Mouse (Mus musculus) CD4-positive helper T cell, adult 2 months (primary cell): ENCODE measurements around the gene Hyal1.
A peak's percentile ranks its signal among the peaks of the same experiment; 100 is the strongest.

Experiments
- DNase-seq: peaks from one replicate; pipeline ENCODE4 v3.0.0-alpha.2; 2012; ENCODE audit warnings: low read depth, missing footprints, low spot score

Hyal1 gene

DNA sequence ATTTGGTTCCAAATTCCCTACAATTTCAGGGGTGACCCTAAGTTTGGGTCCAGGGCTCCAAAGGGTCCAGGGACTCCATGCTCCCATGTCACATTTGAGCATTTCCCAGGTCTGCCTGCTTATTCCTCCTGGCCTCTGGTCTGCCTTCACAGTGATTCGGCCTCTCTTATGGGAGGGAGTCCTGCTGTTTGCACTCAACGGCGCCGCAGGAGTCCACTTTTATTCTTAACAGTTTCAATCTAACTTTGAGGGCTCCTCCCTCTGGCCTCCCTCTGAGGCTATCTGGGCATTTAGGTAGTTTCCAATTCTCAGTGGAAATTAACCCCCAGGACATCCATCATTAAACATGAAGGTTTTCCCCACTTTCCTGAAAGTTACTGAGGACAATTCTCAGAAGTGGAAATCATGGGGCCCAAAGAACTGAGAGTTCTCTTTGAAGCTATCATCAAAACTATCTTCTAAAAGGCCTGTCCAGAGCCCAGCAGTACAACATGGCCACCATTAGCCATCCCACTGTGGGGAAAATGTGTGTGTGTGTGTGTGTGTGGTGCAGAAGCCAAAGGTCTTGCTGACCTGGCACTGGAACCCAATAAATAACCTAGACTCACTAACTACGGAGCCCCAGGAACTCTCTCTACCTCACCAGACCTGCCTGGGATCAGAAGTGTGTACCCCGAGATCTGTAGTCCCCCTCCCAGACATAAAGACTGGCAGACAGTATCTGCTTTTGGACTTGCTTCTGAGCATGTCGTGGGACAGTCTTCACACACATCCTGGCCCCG lies 17.7 kb downstream of the Hyal1 start:
- no peak for DNase-seq

DNA sequence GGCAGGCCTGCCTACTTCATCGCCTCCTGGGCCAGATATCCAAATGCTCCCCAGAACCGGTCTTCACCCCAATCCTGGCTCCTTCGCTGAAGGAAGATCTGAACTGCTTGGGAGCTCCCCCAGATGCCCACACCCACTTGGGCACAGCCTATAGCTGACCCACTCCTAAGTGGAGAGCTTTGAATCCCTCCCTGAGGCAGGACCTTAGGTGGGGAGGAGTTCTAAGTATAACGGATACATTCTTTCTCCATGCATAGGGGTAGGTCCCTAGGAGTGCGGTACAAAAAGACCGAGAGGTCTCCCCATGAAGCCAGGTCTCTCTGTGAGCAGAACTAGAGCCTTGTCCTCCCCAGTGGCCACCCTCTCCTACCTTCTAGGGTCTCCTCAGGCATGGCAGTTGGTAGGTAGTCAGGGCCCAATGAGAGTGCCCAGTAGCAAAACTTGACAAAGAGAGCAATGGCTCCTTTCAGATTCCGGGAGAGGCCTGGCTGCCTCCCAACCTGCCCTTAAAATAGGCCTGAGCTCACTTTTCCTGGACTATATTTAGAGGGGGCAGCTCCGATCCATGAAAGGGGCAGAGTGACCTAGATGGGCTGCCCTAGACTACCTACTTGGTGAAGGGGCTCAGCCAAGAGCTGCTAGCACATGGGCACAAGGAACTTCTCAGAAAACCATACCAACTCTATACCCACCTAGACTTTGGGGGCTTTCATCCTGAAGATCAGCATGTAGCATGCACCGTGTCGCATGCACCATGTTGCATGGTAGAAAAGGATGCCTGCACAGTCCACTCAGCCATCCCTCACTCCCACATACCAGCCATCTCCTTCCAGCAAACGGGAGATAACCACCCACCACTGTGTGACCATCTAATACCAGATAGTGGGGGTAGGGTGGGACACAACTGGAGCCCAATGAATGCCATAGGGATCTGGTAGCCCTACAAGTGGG lies 20.2 kb downstream of the Hyal1 start:
- DNase-seq = no peak

DNA sequence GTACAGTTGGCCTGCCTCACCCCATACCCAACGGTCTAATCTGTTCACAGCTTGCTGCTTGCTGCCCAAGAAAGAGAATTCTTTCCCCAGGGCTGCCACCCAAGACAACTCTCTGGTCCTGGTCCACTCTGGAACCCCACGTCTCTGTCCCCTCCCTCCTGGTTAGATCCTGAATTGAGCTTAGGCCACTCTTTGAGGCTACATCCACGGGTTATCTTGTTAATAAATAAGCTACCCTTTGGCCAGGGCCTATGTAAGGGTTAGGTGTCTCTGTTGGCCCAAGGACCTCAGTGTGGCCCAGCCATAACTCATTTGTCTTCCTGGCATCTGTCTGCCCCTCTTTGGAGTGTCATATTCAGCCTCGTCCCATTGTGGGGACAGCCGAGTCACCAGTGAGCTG lies 21.7 kb downstream of the Hyal1 start:
- DNase-seq = no peak

DNA sequence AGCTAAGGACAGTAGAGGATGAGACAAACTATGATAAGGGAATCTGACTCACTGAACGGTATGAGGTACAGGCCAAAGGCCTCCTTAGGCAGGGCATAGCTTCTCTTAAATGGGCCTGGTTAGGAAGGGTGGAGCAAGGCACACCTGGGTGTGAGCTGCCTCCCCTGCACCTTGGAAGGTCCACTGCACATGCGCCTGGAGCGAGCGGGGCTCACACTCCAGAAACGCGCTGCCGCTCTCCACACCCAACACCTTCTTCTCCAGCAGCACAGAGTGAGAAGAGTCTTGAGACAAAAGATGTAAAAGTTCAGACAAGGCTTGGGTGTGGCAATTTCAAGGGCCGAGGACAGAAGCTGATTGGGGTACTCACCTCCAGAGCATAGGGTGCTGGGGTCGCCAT lies 22.7 kb downstream of the Hyal1 start:
- no peak for DNase-seq

DNA sequence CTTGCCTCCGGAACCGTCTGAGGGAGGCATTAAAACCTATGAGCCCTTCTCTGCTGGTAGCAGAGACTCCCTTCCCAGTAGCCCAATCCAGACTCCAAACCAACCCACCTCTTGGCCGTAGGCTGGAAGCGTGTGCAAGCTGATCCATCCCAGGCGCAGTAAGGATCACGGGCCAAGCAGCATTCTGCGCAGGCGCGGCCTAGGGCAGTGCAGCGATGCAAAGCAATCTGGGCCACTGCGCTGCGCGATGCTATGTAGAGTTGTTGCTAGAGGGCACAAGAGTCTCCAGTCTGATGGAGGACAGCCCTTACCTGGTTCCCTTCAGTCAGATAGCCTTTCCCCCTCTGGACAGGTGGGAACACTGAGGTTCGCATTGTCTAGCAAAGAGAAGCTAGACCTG lies 23.1 kb downstream of the Hyal1 start:
- DNase-seq = no peak

DNA sequence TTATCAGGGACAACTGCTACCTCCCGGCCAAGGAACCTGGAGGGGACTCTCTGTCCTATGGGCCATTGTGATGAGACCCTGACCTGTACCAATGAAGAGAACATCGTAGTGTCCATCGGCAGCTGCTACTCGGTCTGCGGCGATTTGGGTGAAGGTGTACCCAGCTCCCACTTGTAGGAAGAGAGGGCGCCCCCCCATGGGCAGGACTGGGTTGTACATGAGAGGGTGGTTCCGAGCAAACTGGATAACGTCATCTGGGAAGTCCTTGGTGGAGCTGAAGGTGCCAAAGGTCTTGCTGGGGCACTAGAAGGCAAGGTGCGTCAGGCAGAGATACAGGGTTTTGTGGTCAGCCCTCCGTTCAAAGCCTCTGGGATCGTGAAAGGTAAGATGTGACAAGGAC lies 24.0 kb downstream of the Hyal1 start:
- no peak for DNase-seq

DNA sequence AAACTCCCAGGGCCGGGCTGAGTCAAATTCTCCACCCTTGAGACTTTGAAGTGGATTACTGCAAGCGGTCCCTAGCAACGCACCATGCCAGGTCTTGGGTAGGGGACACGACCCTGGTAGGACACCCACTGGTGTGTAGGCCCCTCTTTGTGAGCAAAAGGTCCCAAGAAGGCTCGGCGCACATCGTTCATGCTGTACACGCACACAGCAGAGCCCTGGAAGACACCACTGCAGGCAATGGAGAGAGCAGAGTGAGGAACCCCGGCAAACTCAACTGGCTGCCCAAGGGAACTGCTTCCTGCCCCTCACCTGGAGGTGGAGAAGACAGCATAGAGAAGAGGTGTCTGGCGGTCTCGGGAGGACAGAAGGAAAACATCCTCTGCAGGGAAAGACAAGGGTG lies 24.5 kb downstream of the Hyal1 start:
- DNase-seq = no peak

DNA sequence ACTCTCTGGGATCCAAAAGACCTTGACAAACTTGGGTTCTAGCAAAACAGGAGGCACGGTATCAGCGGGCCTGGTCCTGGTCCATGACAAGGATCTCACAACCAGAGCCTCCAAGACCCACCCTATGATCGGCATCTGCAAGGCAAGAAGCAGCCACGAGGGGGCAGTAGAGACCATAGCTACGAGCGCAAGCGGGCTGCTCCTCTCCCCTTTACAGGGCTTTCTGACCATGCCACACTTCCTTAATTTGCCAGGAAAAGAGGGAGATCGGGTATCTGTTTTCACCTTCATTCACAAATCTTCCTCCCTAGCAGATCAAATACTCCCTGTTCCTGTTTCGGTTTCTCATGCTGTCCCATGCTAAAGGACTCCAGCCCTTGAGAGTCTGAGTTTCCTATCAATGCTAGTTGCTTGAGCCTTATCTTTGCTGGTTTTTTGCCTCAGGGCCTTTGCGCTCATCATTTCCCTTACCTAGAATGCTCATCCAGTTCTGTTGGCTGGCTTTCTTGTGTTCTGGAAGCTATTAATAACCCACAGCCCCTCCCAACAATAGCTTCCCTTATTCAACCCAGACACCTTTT lies 25.4 kb downstream of the Hyal1 start:
- peak; percentile 82 for DNase-seq

DNA sequence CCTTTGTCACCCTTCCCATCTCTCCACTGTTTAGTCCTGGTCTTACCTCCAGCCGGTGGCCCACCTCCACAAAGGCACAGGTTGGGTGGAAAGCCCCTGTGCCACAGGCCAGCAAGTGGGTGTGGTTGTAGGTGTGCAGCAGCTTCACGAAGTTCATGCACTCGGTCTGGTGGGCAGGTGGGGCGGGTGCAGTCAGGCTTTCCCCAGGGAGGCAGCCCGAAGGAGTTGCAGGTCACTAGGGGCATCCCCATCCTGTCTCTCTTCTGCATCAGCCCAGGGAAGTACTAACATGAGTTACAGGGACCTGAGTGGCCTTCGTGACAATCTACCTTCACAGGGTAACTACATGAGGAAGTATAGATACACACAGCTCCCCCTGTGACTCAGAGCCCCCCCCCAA lies 26.5 kb downstream of the Hyal1 start:
- no peak for DNase-seq

DNA sequence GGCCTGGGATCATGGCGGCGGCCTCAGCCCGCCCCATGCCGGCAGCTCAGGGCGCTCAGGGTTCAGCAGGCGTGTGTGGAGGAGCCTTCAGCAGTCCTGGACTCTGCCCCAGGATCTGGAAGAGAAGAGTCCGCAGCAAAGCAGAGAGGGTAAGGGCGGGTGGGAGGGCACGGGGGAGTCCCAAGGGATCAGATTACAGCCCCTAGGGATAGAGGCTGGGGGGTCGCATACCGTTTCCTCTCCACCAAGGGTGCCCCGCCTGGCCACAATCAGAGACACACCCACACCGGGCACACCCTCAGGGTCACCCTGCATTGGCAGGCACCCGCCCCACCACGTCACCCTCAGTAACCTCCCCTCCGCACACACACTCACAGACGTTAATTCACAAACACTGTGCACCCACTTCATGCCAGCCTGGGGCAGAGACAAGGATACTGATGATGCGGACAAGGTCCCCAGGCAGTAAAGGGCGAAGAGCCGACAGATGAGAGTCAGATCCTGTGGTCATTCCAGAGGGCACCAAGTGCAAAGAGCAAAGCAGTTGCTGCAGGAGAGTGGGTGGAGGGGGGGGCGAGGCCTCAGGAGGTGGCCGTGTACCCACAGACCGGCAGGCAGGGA lies 28.4 kb downstream of the Hyal1 start:
- no peak for DNase-seq

DNA sequence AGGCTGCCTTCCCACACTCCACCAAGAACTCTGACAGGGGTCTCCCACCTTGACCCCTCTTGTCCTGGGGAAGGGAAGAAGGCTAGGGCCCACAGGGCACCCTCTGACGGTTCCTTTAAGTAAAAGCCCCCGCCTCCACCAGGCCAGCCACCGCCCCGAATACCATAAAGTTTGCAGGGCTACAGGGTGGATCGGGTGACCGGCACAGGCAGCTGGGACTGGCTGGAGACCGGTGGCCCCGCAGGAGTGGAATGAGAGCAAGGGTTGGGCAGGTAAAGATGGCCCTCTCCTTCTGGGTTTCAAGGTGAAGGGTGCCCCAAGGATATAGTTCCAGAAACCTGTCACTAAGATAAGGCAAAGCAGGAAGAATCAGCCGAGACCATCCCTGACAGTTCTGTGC lies 29.9 kb downstream of the Hyal1 start:
- DNase-seq = no peak

DNA sequence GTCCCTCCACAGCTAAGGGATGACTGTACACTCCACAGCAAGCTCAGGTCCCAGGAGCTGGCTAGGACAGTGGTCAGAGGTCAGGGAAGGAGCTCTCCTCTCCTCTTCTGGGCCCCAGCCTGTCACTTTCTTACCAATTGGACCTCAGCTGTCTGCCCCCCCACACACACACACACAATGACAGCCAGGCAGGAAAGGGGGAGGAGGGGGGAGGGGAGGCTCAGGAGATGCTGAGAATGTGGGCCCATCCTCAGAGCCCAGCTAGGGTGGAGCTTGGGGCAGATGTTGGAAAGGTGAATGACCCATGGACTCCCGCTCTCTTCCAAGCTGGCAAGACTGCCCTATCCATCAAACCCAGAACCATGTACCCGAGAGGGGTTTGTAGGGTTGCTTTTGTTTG lies 30.3 kb downstream of the Hyal1 start:
- DNase-seq = no peak

DNA sequence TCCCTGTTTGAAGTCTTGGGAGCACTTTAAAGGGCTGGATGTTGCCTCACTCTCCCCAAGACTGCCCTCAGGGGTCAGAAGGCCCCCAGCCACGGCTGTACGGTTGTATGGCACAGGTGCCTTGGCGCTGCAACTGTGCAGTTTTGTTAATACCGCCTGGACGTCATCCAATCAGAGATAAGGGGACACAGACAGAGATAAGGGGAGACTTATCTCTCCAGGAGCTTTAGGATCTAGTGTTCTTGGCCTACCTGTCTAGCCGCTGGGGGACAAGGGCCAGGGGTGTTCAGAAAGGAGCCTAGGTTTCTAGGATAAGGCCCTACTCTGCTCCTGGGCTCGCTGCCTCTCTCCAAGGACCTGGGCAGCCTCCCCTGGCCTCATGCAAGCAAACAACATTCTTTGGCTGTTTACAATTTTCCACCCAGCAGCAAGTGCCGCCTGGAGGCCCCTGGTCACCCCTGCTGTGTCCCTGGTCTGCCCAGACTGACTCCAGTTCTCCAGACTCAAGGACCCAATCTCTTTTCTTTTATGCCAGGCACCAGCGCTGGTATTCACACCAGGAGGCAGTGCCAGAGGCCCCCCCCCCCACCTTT lies 31.0 kb downstream of the Hyal1 start:
- DNase-seq = no peak

DNA sequence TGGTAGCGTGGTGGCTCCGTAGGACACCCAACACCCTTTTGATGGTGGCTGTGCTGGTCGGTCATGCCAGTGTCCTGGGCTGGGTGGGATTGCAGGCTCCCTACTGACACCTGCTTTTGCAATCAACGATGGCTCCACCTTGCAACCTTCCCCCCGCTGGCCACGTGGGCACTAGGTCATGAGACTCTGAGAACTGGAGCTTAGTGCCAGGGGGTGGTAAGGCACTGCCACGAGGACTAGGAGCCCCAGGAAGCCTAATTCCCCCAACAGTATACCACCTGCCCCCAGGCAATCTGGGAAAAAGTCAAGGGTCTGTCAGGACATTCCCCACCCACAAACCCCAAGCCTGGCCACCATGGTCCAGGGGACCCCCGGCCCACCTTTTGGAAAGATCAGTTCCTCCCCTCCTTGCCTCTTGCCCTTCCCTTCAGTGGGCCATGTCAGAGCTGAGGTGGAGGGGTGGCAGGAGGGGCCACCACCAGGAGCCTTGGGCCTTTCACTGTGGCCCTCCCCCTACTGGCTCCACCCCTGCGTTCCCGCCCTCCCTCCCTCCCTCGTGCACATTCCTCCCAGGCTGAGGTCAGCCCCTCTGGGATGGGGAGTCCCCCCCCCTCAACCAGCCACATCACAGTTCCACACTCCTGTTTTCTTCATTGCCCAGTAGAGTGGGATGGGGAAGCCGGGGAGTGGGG lies 32.2 kb downstream of the Hyal1 start, which contains the start of gene Sema3b:
TSS of gene Sema3b (minus strand) at position 489 of the 692 bp plus-strand sequence.
- DNase-seq = no peak

DNA sequence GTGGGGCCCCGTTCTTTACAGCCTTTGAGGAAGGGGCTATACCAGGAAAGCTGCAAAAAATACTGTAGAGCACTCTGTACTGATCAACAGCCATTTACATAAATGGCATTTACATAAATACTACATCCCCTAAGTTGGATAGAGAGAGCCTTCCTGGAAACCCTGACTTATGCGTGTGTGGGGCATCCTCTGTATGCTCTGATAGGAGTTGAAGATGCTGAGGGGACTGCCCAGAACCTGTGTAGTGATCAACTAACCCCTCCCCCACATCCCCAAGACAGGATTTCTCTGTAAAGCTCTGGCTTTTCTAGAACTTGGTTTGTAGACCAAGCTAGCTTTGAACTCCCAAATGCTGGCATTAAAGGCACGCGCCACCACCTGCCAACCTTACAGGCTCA lies 32.7 kb downstream of the Hyal1 start:
- DNase-seq = no peak

DNA sequence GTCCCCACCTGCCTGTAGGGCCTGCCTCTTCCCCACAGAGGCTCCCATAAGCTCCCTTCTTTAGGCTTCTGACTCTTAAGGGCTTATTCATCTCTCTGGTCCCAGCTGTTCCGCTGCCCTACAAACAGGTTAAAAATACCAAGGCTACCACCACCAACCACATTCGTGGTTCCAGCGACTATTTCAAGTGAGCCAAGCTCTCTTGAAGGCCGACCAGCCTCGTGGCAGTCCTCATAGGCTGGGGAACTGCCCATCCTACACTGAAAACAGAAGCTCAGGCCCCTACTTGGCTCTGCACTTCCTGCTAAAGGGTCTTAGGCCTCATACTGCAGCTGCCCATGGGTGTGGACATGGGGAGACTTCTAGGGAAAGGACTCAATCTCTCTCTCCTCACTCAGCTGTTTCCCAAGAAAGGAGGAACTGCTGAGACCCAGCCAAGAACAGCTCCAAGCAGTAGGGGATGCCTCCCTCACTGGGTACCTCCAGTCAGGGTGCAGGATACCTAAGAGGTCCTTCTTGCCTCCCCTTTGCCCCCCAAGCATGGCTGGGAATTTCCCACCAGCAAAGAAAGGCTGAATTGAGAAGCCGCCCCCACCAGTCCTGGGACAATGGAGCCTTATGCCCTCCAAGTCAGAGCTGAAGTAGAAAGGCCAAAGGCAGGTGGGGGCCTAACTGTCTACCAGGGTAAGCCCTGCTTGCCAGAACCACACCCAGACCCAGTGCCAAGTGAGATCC lies 34.9 kb downstream of the Hyal1 start:
- DNase-seq = no peak

DNA sequence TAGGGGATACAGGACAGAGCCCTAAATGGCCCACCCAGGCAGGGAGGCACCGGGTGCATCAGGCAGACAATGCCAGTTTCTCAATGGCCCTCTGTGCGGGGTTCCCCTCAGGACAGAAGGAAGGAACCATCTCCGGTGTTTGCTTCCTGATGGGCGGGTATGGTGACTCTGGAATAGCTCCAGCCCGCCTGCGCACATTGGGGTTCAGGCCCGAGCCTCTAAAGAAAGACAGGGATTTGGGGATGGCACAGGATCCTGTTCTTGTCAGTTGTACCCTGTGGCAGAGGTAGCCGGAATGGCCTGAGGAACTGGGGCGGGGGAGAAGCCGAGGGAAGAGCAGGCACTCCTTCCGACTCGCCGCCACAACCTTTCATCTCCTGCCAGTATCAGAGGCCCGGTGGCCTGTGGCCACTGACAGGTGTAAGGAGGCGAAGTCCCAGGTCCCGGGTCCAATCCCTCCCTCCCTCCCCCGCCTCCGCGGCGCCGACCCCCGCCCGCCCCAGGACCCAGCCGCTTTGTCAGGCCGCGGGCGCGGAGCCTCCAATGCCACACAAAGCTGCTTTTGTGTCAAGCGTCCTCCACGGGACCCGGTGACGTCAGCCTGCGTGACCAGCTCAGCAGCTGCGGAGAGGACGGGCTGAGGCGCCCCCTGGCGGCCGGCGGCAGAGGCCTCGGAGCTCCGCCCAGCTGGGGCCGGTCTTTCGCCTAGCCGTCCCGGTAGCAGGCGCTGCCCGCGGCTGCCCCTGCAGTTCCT lies 35.6 kb downstream of the Hyal1 start:
- DNase-seq = peak; percentile 95

DNA sequence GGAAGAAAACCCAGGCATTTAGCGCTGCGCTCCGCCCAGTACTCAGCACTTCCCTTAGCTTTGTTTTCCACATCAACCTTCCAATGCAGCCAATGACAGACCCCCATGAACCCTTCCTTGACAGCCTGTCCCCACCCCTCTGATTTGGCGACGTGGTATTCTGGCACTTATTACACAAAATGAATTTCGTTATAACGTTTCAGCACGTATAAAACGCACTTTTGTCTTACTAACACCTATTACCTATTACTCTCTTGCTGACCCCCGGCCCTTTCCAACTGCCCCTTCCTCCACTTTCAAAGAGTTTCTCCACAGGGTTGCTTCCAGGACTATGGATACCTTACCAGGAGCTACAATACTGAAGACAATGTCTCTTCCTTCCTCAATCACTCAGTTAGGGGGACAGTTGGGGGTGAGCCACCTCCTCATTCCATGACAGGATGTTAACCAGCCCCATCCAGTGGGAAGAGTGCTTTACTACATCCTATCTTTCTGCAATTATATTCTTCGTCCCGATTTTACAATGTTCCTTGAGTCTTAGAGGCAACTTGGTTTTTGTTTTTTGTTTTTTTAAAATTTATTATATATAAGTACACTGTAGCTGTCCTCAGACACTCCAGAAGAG lies 36.3 kb downstream of the Hyal1 start:
- no peak for DNase-seq

DNA sequence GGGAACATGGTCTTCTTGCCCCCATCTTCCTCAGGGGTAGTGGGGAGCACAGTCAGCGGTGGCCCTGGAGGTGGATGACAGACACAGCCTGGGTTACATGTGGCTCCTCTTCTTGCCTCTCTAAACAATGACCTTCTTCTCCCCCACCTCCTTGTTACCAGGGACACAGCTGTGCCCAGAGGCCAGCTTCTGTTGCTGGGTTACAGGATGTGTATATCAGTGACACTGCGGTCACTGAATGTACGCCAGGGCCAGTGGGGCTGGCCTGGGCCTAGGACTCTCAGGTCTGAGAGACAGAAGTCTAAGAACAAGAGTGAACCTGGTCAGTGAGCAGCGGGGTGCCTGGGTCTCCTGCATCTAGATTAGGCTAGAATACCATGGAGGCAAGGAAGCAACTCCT lies 38.3 kb downstream of the Hyal1 start:
- no peak for DNase-seq
